Mouse (Mus musculus): ENCODE data around the gene Mamdc4. TPM values are rescaled to one million over a fixed set of nuclear protein-coding genes. Genes with fewer than 3 reads are reported as not detected.

Gene Mamdc4
- 1 to 10 TPM; 1.4 to 2.3 TPM for total RNA-seq (2021)

DNA sequence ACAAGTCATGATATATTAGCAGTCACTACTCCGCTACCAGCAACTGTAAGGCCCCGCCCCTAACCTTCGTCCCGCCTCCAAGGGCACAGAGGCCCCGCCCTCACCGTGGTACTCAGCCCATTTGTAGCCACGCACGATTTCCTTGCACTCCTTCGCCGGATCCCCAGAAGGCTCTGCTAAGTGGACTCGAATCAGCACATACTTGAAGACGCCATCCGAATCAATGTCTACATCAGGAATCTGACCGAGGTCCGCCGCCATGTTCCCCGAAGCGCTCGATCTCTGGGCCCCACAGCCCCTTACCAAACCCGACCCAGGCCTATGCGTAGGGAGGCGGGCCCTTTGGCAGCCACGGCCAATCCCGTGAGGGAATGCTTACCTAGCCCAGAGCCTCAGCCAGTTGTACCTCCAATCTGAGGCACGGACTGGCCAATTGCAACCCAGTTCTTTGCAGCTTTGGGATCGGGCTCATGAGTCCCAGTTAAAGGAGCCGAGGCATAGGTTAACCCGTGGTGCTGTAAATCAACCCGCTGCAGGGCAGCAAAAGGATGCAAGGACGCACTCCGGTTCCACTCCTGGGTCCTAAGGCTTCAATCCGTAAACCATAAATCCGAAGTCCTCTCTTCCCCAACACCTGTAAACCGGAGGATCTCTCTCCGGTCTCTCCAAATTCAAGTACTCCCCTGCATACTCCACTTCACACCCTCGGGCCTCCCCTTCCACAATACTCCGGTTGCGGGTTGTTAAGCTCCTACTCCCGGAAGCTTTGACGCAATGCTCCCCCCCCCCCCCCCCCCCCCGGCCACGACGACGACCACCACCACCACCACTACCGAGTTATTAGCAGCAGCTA is at the start of gene Mamdc4, which contains the start of gene Phpt1:
Mamdc4 (minus strand) TSS at position 267 of the 853 bp plus-strand sequence.
Phpt1 (minus strand) TSS at position 646 of the 853 bp plus-strand sequence.
- DNase-seq = peak; percentile 96

DNA sequence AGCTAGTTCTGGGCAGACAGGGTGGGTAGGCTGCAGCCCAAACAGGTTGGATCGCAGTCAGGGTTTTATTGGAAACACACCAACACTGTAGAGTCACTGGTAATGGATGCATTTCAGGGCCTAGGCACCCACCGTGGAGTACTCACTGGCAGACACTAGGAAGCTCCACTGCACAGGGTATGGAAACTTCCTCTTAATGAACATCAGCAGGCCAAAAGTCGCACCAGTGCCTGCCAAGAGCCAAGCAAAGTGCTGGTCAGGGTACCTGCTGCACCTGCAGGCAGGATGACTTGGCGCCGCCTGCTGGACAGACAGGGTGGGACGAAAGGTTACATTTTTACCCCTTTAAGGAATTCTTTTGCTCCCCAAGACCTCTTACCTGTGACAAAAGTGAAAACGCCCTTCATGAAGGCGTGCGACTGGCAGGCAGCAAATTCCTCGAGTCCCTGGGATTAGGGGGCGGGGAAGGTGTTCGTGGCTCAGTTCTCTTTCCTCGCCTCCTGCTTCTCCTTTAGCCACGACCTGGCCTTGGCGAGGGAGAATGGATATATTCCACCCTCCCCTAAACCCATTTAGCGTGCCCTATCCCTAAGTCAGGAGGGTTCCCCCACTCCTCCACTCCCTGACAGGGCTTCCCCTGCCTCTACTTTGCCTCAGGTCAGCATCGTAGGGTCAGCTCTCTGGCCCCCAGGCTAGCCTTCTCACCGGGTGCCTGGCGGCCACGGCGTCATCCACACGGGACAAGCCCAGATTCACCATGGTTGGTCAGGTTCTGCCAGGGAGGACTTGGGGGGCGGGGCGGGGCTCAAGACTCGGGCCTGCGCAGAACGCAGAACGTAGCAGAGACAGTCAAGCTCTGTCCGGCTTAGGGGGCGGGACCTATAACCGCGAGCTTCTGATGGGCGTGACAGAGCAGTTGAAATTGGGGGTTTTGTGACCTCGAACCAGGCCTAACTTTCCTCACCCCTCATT is 46.9 kb upstream of the Mamdc4 start, which contains the start of gene Tmem141:
Tmem141 (minus strand) TSS at position 777 of the 972 bp plus-strand sequence.
- DNase-seq = peak; percentile 92

DNA sequence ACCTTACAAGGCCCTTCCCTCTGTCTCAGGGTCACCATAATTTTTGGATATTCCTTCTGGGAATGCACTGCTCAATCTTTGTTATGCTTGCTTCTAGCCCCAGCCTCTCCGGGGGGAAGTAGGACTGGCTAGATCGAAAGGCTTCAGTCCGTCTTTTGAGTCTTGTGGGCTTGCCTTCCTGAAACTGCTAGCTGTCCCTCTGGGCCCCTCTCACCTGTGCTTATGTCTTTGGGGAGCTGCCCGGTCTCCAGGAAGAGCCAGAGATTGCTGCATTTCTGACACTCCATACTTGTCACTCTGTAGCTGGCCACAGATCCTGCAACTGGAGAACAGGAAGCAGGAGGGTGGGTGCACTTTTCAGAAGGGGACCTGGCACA is 46.2 kb upstream of the Mamdc4 start:
- no peak for DNase-seq

DNA sequence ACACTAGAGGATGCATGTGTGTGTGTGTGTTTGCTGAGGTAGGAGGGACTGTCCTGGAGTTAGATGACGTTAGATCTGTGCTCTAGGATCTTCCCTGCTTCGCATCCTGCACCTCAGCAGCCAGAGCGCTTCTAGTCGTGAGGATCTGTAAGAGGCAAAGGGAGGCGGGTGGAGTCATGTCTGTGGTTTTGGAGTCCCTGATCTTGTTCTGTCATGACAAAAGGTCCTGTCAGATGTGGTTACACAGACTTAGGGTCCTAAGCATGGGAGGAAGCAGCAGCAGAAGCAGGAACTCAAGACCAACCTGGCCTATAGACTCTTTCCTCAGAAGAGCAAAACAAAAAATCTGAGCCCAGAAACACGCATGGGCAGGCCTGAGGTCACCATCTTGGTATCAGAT is 45.7 kb upstream of the Mamdc4 start:
- DNase-seq = no peak

DNA sequence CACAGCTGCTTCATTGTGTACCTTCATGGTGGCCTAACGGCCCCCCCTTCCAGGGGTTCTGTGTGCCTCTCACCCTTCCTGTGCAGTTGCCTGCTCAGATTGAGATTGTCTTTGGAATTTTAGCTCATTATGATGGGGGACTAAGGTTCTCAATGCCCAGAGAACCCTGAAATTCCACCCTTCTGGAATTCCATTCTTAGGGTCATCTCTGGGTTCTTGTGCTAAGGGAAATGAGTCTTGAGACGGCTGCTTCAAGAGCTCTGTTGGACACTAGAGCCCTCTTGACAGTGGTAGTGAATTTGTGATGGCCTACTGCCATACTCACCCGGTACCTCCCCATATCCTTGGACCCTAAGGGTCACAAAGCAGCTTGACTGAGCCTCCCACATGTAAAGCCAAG is 42.9 kb upstream of the Mamdc4 start, which contains the start of gene Ccdc183:
Ccdc183 (minus strand) TSS at position 101 of the 400 bp plus-strand sequence.
- DNase-seq = no peak

DNA sequence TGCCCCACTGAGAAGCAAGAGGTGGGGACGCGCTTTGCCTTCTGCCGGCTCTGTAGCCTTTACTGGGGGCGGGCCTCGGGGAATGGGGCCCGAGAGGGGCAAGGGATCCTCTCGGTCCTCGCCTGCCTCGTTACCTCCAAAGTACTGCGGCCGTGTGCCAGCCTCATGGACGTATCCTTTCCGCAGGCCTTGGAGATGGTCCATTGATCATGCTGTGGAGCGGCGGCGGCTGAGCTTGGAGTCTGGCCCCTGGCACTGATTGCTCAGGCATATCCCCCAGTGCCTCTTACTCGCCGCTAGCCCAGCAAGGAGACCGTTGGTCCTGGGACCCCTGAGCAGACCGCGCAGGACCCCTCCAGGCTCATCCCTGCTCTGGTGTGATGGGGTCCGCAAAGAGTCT is 41.8 kb upstream of the Mamdc4 start:
- no peak for DNase-seq

DNA sequence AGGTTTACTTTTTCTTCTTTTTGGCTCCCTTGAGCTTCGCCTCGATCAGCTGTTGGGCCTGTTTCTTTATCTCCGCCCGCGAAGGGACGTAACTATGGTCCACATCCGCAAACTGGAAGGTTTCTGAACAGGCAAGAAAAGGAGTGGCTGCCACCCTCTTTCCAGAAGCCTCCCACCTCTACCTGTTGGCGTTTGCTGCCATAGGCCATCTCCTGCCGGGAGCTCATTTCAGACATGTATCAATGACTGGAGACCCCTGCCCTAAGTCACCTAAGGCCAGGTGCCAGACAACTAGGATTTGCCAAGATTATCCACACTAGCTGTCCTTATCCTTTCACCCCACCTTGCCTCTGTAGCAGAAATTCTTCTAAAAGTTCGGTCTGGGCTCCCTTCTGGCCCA is 34.0 kb upstream of the Mamdc4 start:
- DNase-seq = no peak

DNA sequence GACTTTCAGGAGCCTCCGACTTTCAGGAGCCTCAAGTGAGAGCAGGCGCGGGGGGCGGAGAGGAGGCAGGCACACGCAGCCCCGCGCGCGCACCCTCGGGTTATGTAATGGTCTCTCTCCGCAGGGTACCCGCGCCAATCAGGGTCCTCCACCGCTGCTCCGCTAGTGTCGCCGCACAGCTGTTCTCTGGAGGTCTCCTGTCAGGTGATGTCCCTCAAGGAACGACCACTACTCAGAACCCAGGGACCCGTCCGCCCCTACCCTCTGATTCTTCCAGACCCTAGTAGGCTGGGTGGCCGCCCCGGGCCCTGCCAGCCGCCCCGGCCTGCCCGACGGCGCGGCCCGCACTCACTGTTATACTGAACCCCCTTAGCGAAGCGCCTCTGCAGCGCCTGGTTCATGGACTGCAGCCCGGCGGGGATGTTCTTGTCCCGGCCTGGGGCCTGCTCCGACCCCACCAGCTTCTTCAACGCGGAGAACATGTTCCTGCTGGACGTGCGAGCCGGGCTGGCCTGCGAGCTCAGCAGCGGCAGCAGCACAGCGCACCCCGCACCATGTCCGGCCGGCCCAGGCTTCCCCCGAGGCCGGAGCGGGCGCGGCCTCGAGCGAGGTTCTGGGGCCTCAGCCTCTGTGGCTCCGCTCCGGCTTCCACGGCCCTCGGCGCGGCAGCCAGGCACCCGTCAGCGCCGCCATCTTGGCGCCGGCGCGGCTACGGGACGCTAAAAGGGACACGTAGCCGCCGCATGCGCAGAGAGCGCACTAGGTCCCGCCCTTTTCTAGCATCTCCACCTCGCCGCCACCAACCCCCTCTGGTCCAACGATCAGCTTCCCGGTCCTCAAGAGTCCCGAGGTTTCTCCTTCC is 33.3 kb upstream of the Mamdc4 start, which contains the start of gene Rabl6:
Rabl6 (minus strand) TSS at position 761 of the 862 bp plus-strand sequence.
- peak; percentile 91 for DNase-seq

DNA sequence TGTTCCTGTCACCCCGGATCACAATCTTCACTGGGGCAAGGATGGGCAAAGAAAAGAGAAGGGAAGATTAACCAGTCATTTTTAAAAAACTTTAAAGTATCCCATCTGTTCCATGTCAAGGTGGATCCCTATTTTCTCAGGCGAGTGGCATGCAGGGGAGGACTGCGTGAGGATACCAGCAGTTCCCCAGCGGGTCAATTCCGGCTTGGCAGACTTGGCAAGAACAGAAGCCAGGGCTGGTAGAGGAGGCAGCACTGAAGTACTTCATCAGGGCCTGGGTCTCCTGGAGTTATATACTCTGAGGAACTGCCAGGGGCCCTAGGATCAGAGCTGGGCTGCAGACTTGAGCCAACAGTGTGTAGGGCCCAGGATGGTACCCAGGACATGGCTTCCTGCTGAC is 27.9 kb upstream of the Mamdc4 start:
- no peak for DNase-seq

DNA sequence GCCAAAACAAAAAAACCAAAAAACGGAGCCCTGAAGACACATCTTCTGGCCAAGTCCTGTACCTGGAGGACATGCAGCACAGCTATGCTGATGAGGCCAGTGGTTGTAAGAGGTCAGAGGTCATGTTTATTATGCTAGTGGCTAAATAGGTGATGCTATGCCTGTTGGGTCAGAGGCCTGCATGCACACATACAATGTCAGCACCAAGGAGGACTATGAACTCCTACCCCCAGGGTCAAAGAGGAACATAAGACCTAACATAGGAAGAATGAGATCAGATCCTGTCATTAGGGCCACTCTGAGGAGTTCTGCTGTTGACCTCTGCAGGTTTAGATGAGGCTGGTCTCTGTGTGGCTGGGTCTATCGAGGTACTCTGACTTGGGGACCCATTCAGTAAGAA is 25.4 kb upstream of the Mamdc4 start:
- DNase-seq = no peak

DNA sequence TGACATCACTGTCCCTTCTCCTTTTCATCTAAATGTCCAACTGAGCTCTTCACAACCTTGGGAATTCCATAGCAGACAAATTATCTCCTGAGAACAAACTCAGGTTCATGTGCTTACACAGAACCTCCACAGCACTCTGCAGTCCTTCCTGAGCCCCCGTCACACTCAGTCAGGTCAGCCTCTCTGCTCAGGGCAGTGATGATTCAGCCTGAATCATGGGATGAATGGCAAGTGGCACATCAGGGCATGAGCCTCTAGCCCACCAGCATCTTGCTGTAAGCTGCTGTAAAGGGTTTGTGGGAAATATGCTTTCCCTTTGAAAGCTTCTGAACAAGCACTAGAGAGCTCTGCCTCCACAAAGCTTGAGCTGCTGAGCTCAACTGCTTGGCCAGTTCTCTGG is 24.1 kb upstream of the Mamdc4 start:
- DNase-seq = no peak

DNA sequence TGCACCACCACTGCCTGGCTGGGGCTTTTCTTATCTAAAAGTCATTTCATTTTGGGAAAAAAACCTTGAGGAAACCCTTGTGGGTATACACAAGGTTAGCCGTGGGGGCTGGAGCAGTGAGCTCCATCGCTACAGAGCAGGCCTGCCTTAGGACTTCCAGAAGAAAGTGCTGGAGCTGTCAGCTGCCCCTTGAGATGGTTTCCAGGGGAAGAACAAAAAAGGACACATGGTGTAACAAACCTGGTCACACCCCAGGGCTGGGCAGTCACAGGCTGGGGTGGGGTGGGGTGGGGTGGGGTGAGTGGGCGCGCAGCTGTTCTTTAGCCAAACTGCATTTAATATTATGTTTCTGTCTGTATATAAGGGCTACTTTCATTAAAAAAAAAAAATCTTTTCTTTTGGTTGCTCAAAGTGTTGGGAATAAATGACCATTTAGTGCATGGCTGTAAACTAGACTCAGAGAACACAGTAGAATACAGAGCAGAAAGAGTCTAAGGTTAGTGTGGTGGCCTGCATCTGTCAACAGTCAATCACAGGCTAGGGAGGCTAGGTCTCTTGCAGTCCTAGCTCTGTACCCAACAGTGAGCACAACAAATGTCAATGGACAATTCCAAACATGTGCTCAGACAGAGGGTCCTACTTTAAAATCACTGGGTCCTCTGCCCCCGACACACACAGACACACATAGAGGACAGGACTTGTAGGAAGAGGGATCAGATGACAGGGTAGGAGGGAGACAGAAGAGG is 22.3 kb upstream of the Mamdc4 start:
- no peak for DNase-seq

DNA sequence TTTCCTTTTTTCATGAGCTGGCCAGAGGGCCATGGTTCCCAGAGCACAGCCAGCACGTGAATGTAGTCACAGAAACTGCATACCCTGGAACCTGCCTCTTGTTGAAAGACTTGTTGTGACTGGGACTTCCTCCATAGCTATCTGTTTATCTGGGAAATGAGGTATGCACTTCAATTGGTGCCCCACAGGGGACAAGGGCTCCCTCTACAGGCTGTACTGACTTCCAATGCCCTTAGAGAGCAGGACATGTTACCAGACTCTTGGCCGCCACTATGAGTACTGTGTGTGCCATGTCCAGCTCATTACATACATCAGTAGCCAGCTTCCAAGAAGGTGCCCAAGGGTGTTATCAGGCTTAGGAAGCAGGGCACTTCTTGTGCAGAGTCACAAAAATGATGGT is 17.2 kb upstream of the Mamdc4 start:
- no peak for DNase-seq

DNA sequence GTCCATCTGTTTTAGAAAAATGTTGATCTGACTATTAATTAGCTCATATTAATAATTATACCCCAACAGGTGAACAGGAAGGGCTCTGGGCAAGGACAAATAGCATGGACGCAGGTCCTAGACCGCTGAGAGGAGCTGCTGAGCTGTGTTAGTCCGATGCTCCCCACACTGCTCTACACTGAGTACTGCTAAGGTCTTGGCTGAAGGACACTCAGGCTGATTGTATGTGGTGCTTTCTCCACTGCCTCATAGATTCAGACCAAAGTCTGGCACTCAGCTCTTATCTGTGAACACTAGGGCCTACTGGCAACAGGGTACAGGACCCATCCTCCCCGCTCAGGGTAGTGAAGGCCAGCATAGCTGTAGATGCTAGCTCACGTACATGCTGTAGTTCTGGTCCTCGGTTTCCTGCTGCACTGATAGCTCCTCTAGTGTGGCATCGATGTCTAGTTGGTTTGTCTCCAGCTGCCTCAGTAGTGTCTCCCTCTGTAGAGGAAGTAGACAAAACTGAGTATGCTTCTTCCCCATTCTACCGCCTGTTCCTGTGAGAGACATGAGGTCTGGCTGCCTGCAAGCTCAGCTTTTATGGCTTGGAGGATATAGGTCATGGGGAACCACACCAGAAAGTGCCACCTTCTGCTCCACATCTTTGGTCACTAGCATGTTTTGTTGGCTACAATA is 13.7 kb upstream of the Mamdc4 start:
- DNase-seq = no peak

DNA sequence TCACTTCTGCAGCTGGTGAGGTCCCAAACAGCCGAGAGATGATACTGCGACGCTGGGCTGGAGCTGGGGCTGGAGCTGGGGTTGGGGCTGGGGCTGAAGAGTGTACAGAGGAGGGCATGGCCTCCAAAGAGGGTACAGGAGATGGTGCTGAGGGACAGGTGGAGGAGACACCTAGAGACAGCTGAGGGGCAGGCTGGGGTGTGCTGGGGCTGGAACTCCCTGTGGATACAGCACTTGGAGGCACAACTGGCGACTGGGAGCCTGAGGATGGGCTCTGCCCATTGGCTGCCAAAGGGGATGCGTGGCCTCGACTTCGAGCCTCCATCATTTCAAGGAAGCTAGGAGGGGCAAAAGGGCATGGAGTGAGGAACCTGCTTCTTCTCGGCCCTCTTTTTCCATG is 12.6 kb upstream of the Mamdc4 start:
- DNase-seq = no peak

DNA sequence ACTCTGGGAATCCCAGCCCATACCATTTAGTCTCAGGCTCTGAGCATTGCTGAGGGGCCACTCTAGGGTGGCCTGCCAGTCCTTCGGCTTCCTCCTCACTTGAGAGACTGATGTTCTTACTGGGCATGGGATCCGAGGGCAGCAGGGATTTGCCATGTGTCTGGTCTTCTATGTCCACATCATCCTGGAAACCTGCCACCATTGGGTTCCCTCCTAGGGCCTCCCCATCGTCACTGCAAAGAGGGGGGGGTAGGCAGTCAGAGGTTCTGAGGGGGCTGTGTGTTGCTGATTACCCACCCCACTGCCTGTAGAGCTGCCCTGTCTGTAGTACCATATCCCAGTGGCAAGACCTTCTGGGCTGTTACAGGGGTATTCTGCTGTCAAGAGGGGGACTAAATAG is 11.0 kb upstream of the Mamdc4 start:
- DNase-seq = peak; percentile 10

DNA sequence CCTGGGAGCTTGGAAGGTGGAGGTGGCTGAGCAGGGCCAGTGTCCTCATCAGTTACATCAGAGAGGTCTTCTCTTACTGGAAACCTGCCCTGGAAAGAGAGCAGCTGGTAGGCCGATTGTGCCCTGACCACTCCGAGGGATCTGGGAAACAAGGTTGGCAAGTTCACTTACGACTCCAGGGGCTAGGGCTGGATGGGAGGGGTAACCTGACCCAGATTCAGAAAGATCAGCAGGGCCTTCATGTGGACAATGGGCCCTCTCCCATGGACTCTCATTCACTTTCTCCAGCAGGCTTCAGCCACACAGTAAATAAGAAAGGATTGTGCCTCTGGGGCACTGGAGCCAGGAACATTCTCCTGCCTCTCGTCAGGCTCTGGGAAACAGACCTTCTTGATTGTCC is 10.2 kb upstream of the Mamdc4 start:
- peak; percentile 4 for DNase-seq

DNA sequence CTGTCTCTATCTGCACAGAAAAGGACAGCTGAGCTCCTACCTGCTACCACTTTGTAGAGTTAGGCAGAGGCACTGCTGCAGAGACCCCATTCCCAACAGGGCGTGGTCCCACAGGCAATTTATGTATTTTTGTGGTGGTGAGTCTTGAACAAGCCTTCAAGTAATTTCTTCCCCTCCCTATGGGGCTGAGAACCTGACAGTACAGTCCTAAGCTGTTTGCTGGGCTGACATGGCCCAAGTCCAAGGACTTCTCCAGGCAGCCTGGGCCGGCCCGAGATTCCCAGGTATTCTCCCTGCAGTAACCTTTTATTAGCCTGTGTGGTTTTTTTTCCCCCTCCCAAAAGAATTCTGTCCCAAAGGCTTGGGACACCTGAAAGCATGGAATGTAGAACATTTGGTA is 9.5 kb upstream of the Mamdc4 start:
- DNase-seq = peak; percentile 9

DNA sequence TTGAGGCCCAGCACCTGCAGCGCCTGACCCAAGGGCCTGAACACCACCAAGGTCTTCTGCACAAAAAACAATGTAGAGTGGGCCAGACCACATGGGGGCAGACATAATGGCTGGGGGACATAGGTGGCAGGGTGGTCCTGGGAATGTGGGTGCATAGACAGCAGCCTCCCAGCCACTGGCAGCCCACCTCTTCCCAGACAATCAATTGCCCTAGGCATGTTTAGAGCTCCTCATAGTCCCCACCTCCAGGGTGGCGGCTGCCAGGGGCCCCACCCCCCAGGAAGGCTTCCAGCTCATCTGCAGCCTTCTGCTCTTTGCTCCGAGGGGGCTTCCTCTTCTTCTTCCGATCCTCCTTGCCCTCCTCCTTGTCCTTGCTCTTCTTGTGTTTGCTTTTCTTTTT is 8.9 kb upstream of the Mamdc4 start:
- no peak for DNase-seq

DNA sequence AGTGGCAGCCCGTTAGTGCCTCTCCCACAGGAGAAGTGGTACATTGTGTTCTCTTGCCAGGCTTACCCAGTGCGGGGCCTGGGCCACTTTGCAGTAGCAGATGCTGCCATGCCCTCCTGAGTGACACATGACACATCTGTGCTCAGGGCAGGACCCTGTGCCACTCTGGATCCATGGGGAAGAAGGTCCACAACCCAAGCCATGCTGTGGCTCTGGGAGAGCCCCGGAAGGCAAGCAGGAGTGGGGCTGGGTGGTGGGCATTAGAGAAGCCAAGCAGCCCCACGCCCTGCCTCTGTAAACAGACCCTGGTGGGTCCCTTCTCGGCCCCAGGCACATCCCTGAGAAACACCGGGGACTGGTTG is 8.5 kb upstream of the Mamdc4 start:
- DNase-seq = peak; percentile 14

Measured in heart, postnatal 4 days (tissue).